Mouse (Mus musculus) intestine, postnatal 0 days (tissue): ENCODE measurements around the gene Abhd12b. TPM values are rescaled to one million over a fixed set of nuclear protein-coding genes. Genes with fewer than 3 reads are reported as not detected.
"Not testable (repeated sequence)": the region's sequence is repeated elsewhere in the genome, so short reads cannot be mapped to it uniquely, and the experiment has no call there.

ENCODE experiments used
- ATAC-seq: fragments of 200-750 bp; cut with Nextera tagmentation; 2 replicates; pipeline ENCODE4 v1.8.0; 2017; ENCODE audit warnings: mild to moderate bottlenecking, moderate TSS enrichment, moderate library complexity
- H3K27ac ChIP-seq: fragments of 300-500 bp; sonication (generic); 2 replicates; pipeline ENCODE4 v1.5.1; 2014; ENCODE audit warnings: mild to moderate bottlenecking, low read depth, low read length, moderate library complexity
- H3K27me3 ChIP-seq: fragments of 300-500 bp; sonication (generic); replicated peaks from 2 replicates; pipeline ENCODE4 v1.6.1; 2014; ENCODE audit warnings: low read length, mixed read lengths; ENCODE audit not compliant: control insufficient read depth, insufficient read depth
- H3K36me3 ChIP-seq: fragments of 300-500 bp; sonication (generic); 2 replicates; pipeline ENCODE4 v1.6.1; 2014; ENCODE audit warnings: mild to moderate bottlenecking, moderate library complexity; ENCODE audit not compliant: control insufficient read depth, insufficient read depth
- H3K4me1 ChIP-seq: fragments of 300-500 bp; sonication (generic); replicated peaks from 2 replicates; pipeline ENCODE4 v1.6.1; 2014; ENCODE audit warnings: antibody characterized with exemption, low read length, mixed read lengths; ENCODE audit not compliant: control insufficient read depth, insufficient read depth
- H3K4me2 ChIP-seq: fragments of 300-500 bp; sonication (generic); replicated peaks from 2 replicates; pipeline ENCODE4 v1.6.1; 2014; ENCODE audit warnings: low read depth, mild to moderate bottlenecking, moderate library complexity
- H3K4me3 ChIP-seq: fragments of 300-500 bp; sonication (generic); 2 replicates; pipeline ENCODE4 v1.5.1; 2014; ENCODE audit warnings: low read depth, low read length
- H3K9ac ChIP-seq: fragments of 300-500 bp; sonication (generic); 2 replicates; pipeline ENCODE4 v1.6.1; 2014; ENCODE audit warnings: mild to moderate bottlenecking, low read depth, low read length
- H3K9me3 ChIP-seq: fragments of 300-500 bp; sonication (generic); 2 replicates; pipeline ENCODE4 v1.6.1; 2016; ENCODE audit warnings: mixed run types; ENCODE audit not compliant: control insufficient read depth
- CTCF ChIP-seq: sonication (generic); IDR thresholded peaks from 2 replicates; pipeline ENCODE4 v1.5.1; 2016; ENCODE audit warnings: low read depth, mild to moderate bottlenecking, control low read depth, antibody characterized with exemption, moderate library complexity
- WGBS: fragments of 180-500 bp; shearing (Covaris S2); extraction: QIAGEN DNeasy Blood & Tissue Kit; methylation state at CpG from one replicate; pipeline ENCODE4 v1.1.7; 2014; 5-methylcytosine and 5-hydroxymethylcytosine counted together
- polyA plus RNA-seq: library from polyadenylated mRNA; unstranded; fragments of >200 nt; fragmentation: Nextera tagmentation; extraction: Ambion mirVana; gene quantifications from 2 replicates; pipeline ENCODE4 v1.2.1, GENCODE M21; 2015

The Abhd12b gene
- polyA plus RNA-seq, 1 experiment from 2014 or later, result not detected

DNA sequence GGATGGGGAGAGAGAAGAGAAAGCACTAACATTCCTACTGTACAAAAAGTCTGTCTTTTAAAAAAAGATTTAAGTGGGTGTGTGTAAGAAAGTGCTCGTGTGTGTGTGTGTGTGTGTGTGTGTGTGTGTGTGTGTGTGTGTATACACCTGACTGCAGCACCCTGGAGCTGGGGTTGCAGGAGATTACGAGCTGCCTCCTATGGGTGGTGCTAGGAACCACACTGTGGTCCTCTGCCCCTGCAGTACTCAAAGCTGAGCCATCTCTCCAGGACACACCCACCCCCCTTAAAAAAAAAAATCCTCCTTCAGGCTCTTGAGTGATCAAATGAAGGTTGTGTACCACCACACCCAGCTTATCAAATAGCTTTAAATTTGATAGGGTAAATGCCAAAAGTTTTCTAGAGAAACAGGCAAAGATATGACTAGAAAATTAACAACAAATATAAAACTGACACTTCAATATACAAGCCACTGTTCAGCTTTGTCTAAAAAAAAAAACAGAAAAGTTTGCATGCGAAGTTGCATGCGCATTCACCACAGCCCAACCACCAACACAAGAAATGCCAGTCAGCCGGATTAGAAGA is 12.9 kb upstream of the Abhd12b start:
- no peaks in the 10 kb centered on the region for H3K9me3 ChIP-seq
- WGBS, result 83% methylated on average over 5 of the region's 5 CpGs
- no peak for TF ChIP-seq CTCF

DNA sequence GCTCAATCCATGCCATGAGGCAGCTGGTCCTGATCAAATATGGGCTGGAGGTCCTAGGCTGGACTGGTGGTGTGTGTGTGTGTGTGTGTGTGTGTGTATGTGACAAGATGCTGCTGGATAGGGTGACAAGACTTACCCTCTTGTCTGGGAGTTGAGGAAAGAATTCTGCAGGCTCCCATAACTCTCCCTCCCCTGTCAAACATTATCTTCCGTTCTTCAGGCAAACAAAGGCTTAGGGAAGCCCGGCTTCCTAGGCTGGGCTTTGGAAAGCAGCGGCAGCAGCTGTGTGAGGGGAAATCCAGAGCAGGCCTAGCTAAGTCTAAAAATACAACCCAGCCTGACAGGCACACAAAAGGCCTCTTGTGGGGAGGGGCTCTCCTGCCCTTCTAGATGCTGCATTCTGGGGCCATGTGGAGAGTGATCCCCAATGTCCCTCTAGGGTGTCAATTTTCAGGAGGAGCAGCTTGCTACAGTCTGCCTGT is 9.8 kb upstream of the Abhd12b start:
- H3K9ac ChIP-seq, H3K4me1 ChIP-seq, H3K4me2 ChIP-seq, ATAC-seq, H3K9me3 ChIP-seq, H3K27me3 ChIP-seq, H3K4me3 ChIP-seq, H3K36me3 ChIP-seq: not testable (repeated sequence)
- H3K27ac ChIP-seq, result peak overlapping the region; percentile 5
- 22% methylated on average over 3 of the region's 3 CpGs for WGBS

More for the DNA sequence above, 12.9 kb upstream of the Abhd12b start:
- Histone ChIP-seq H3K4me1 (no peaks in the 10 kb centered on the region), H3K4me3 (no peak overlapping the region), H3K27ac (no peak overlapping the region), H3K4me2 (no peak overlapping the region), H3K36me3 (no peaks in the 10 kb centered on the region), H3K9ac (no peak overlapping the region), H3K27me3 (no peaks in the 10 kb centered on the region)
- no peak for ATAC-seq

DNA sequence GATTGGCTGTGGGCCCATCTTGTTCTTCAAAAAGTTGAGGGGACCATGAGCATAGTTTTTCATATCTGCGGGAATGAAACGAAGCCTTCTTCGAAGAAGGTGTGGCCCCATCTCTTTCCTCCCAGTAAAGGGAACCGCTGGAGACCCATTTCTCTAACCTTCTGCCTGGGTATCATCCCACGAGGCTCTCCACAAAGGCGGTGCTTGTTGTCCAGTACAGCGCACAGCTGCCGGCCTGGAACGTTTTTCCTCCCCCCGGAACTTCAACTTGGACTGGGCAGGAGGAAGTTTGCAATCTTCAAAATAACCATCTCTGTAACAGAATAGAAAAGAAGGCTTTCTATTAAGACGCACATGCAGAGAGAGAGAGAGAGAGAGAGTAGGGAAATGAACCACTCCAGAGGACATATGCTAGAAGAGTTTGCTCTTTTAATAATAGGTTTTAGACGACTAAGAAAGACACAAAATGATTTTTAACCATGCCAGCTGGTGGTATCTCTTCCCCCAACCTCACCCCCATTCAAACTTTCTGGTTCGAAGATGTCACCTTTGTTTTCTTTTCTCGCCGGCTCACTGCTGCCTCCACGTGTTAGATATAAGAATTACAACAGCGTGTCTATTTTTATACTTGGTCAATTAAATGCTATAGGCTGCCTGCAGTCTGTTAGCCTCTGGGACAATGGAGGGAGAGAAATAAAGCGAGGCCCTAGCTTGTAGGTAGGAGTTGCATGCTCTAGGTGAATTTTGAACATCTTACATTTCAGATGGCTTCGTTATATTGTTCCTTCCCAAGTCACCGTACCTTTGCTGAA is 9.1 kb upstream of the Abhd12b start:
- no peaks in the 10 kb centered on the region for H3K27me3 ChIP-seq
- no peak overlapping the region for H3K9ac ChIP-seq
- WGBS, result 38% methylated on average over 20 of the region's 20 CpGs
- no peak overlapping the region for H3K4me3 ChIP-seq
- H3K9me3 ChIP-seq, result no peaks in the 10 kb centered on the region
- H3K4me1 ChIP-seq, result no peaks in the 10 kb centered on the region
- peak overlapping the region; percentile 18; the same call in 1 of the 2 replicates for H3K4me2 ChIP-seq
- no peak overlapping the region; the same call in 1 of the 2 replicates for H3K27ac ChIP-seq
- peak; percentile 84 for TF ChIP-seq CTCF
- ATAC-seq, result no peak
- no peaks in the 10 kb centered on the region for H3K36me3 ChIP-seq

DNA sequence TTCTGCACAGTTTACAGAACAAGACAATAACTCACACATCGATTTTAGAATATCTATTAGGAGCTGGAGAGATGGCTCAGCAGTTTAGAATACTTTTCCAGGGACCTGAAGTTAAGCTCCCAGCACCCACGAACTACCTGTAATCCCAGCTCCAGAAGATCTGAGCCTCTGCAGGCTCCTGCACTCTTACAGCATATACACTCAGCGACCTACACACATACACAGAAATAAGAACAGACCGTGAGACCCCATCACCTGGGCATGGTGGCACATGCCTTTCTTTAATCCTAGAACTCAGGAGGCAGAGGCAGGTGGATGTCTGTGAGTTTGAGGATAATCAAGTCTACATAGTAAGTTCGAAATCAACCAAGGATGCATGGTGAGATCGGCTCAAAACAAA is 8.4 kb upstream of the Abhd12b start:
- H3K4me3 ChIP-seq, result no peak overlapping the region
- no peaks in the 10 kb centered on the region for H3K36me3 ChIP-seq
- no peak overlapping the region for H3K27ac ChIP-seq
- ATAC-seq, result no peak
- no peaks in the 10 kb centered on the region for H3K9me3 ChIP-seq
- H3K4me1 ChIP-seq, result no peaks in the 10 kb centered on the region
- H3K9ac ChIP-seq, result no peak overlapping the region
- no peaks in the 10 kb centered on the region for H3K27me3 ChIP-seq
- TF ChIP-seq CTCF, result no peak
- 88% methylated on average over 6 of the region's 6 CpGs for WGBS
- no peak overlapping the region for H3K4me2 ChIP-seq

GRCm38 (mm10) chr12:70147986-70148630 is 5.8 kb upstream of the Abhd12b start:
- no peaks in the 10 kb centered on the region for H3K27me3 ChIP-seq
- no peak overlapping the region for H3K27ac ChIP-seq
- peak overlapping the region; percentile 59 for H3K4me2 ChIP-seq
- H3K4me3 ChIP-seq, result peak overlapping the region; percentile 32
- H3K36me3 ChIP-seq, result no peaks in the 10 kb centered on the region
- ATAC-seq, result no peak
- 10% methylated on average over 13 of the region's 13 CpGs for WGBS
- H3K4me1 ChIP-seq, result no peaks in the 10 kb centered on the region
- no peak for TF ChIP-seq CTCF
- H3K9ac ChIP-seq, result 0 out of 2 replicates have a peak overlapping the region, but pooled peaks have one; percentile 22
- H3K9me3 ChIP-seq, result no peaks in the 10 kb centered on the region

DNA sequence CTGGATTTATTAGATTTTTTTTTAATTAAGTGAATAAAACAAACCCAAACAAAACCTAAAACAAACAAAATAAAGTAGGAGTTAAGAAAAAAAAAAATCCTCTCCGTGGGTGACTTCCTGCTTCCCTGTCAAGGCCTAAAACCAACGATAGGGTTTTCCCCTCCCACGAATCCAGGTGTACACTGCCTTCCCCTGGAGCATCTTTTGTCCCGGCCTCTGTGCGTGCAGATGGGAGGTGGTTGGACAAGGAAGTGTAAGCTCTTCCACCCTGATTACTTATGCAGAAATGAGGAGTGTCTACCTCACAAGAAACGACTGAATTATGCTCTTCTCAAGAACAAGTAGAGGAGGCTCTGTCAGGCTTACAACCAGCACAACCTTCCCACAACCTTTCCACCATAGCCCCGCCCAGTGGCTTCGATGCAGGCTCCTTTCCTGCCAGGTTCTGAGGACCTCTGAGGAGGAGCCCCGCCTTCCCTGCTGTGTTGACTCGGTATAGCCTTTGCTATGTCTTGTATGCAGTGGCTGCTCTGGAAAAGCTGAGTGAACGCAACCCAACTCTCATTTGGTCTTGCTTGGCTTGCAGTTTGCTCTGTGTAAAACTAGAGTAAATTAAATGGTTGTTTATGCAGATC is 5.2 kb upstream of the Abhd12b start:
- no peak for ATAC-seq
- WGBS, result 15% methylated on average over 11 of the region's 11 CpGs
- Histone ChIP-seq H3K36me3 (no peaks in the 10 kb centered on the region), H3K9me3 (no peaks in the 10 kb centered on the region), H3K4me3 (peak overlapping the region; percentile 32), H3K4me1 (no peaks in the 10 kb centered on the region), H3K27me3 (no peaks in the 10 kb centered on the region), H3K27ac (no peak overlapping the region), H3K9ac (0 out of 2 replicates have a peak overlapping the region, but pooled peaks have one; percentile 22), H3K4me2 (peak overlapping the region; percentile 59)
- no peak for TF ChIP-seq CTCF
